Mouse (Mus musculus) fibroblast of lung, adult 2 months (primary cell): ENCODE measurements around the gene Qsox2.

Source experiments
- DNase-seq: peaks from one replicate; pipeline ENCODE4 v3.0.0-alpha.2; 2011; ENCODE audit warnings: low read depth

The Qsox2 gene

GRCm38 (mm10) chr2:26166890-26167289 is 70.4 kb downstream of the Qsox2 start:
- DNase-seq, result no peak
